Mouse (Mus musculus) ES-CJ7 (cell line): ENCODE measurements around the gene Cmah.

Source experiments
- DNase-seq: peaks from one replicate; pipeline ENCODE4 v3.0.0; 2011; ENCODE audit warnings: low read depth, low spot score

The Cmah gene

GRCm38 (mm10) chr13:24481615-24482295, 154.6 kb downstream of the Cmah start:
- DNase-seq = peak; percentile 47

- DNase-seq = no peak
These were observed 156.5 kb downstream of the Cmah start for GRCm38 (mm10) chr13:24483691-24484090.

GRCm38 (mm10) chr13:24484811-24485210, 157.6 kb downstream of the Cmah start:
- no peak for DNase-seq

- no peak for DNase-seq
These were observed 158.8 kb downstream of the Cmah start for GRCm38 (mm10) chr13:24485964-24486363.

- DNase-seq = no peak
These were observed 159.2 kb downstream of the Cmah start for GRCm38 (mm10) chr13:24486403-24486802.

GRCm38 (mm10) chr13:24487061-24487460, 159.9 kb downstream of the Cmah start:
- DNase-seq = no peak

- DNase-seq = no peak
These were observed 160.3 kb downstream of the Cmah start for GRCm38 (mm10) chr13:24487546-24487945.

- DNase-seq = no peak
These were observed 161.4 kb downstream of the Cmah start for GRCm38 (mm10) chr13:24488526-24489070.

GRCm38 (mm10) chr13:24489515-24489914, 162.3 kb downstream of the Cmah start:
- no peak for DNase-seq

- DNase-seq = no peak
These were observed 162.8 kb downstream of the Cmah start for GRCm38 (mm10) chr13:24490041-24490440.

GRCm38 (mm10) chr13:24491101-24491500, 163.9 kb downstream of the Cmah start:
- DNase-seq = no peak

GRCm38 (mm10) chr13:24493784-24494183, 166.6 kb downstream of the Cmah start:
- DNase-seq = no peak

GRCm38 (mm10) chr13:24496353-24496752, 169.1 kb downstream of the Cmah start:
- no peak for DNase-seq

GRCm38 (mm10) chr13:24497001-24497400, 169.8 kb downstream of the Cmah start:
- no peak for DNase-seq

- no peak for DNase-seq
These were observed 171.1 kb downstream of the Cmah start for GRCm38 (mm10) chr13:24498342-24498741.

GRCm38 (mm10) chr13:24499505-24499904, 172.3 kb downstream of the Cmah start:
- DNase-seq = peak; percentile 59

GRCm38 (mm10) chr13:24501179-24501905, 174.1 kb downstream of the Cmah start:
- DNase-seq = no peak

- DNase-seq = no peak
These were observed 174.7 kb downstream of the Cmah start for GRCm38 (mm10) chr13:24501919-24502318.

GRCm38 (mm10) chr13:24505812-24506211, 178.6 kb downstream of the Cmah start:
- DNase-seq = no peak

GRCm38 (mm10) chr13:24507156-24507555, 180.0 kb downstream of the Cmah start:
- no peak for DNase-seq

GRCm38 (mm10) chr13:24508917-24509316, 181.7 kb downstream of the Cmah start:
- no peak for DNase-seq

GRCm38 (mm10) chr13:24511367-24511766, 184.2 kb downstream of the Cmah start:
- DNase-seq = no peak
